Mouse (Mus musculus): ENCODE results near the gene Serpine2. TPM values are rescaled to one million over a fixed set of nuclear protein-coding genes. Genes with fewer than 3 reads are reported as not detected.

The Serpine2 gene
- polyA plus RNA-seq (2012; rRNA removed): 50.4 and 82.8 TPM in 2 replicates

GRCm38 (mm10) chr1:79861130-79861942 is at the start of gene Serpine2:
TSS of gene Serpine2 (minus strand) at chr1:79861180.

DNA sequence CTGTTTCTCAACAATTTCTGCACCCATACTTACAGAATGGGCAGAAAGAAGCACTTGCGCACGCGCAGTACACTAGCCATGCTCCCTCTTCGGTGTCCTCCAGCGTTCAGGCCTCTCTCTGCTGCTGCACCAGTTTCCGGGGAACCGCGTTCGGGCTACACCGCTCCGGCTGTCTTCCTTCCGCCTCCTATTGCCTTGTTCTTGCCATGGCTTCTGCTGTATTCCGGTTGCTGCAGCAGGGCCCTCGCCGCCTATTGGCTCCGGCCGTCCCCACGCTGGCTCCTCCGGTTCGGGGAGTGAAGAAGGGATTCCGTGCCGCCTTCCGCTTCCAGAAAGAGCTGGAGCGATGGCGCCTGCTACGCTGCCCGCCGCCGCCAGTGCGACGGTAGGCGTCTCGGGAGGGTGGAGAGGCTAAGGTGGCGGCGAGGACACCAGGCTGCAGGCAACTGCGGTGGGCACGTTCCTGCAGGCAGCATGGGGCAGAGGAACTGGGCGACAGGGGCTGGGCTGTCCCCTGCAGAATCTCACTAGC is 85.0 kb downstream of the Serpine2 start, which contains the start of the genes Mrpl44 and Wdfy1:
Mrpl44 (plus strand) TSS at position 92 of the 532 bp plus-strand sequence.
Wdfy1 (minus strand) TSS at position 217 of the 532 bp plus-strand sequence.

Other genes starting within 250 kb of the Serpine2 start
- 1.1 and 1.7 TPM in 2 replicates for gene Ap1s3, start 189.2 kb downstream of the Serpine2 start, polyA plus RNA-seq (2012; rRNA removed)
- 21.5 and 22.6 TPM in 2 replicates for gene Mrpl44, start 85.2 kb downstream of the Serpine2 start, polyA plus RNA-seq (2012; rRNA removed)
- 42.2 and 44.1 TPM in 2 replicates for gene Wdfy1, start 85.0 kb downstream of the Serpine2 start, polyA plus RNA-seq (2012; rRNA removed)

All from central nervous system, embryonic 14 days (tissue).